Mouse (Mus musculus) heart, postnatal 4 days (tissue): ENCODE data around the gene Klhl11. TPM values are rescaled to one million over a fixed set of nuclear protein-coding genes. Genes with fewer than 3 reads are reported as not detected.

Source experiments
- microRNA-seq, 2 experiments: library from miRNA; unstranded; fragments of <30 nt; microRNA quantifications; one replicate each; pipeline ENCODE4 v1.2.0; 2021 to 2022
- total RNA-seq, 2 experiments: library from RNA; stranded (reverse); gene quantifications; 2 replicates each; pipeline ENCODE4 v1.2.3; 2021

Gene Klhl11
- total RNA-seq, 2 experiments from 2014 or later = 11.8 to 13.4 TPM

Small RNAs within 50 kb of the gene (microRNA-seq; reads per million reads assigned to microRNA genes)
- gene Gm27374 = 0 reads per million in 2 experiments
- 0.20 to 0.69 reads per million in 2 experiments for gene Mir7116

Other genes with a start within 250 kb of the Klhl11 start
- gene Krt16, start 223.8 kb downstream of the Klhl11 start, total RNA-seq = not detected
- gene Krt17, start 211.7 kb downstream of the Klhl11 start, total RNA-seq = under 1 TPM in 1 of 2 experiments, not detected in 1; 0.29 TPM
- gene Krt42, start 202.9 kb downstream of the Klhl11 start, total RNA-seq = not detected
- gene Eif1, start 152.9 kb downstream of the Klhl11 start, total RNA-seq = 1,000 to 10,000 TPM; 1,236 to 1,276 TPM
- not detected for gene Gast, start 138.3 kb downstream of the Klhl11 start, total RNA-seq
- 1 to 10 TPM; 3.1 to 4.1 TPM for gene Hap1, start 116.6 kb downstream of the Klhl11 start, total RNA-seq
- 100 to 1,000 TPM; 223 to 234 TPM for gene Jup, start 75.0 kb downstream of the Klhl11 start, total RNA-seq
- 10 to 100 TPM; 28.0 to 30.0 TPM for gene P3h4, start 57.9 kb downstream of the Klhl11 start, total RNA-seq
- 10 to 100 TPM; 68.8 to 76.1 TPM for gene Fkbp10, start 57.0 kb downstream of the Klhl11 start, total RNA-seq
- gene Nt5c3b, start 30.9 kb downstream of the Klhl11 start, total RNA-seq = 10 to 100 TPM; 52.3 to 55.3 TPM
- gene Klhl10, start 30.8 kb downstream of the Klhl11 start, total RNA-seq = under 1 TPM; 0.43 to 0.59 TPM
- gene Acly, start 55.3 kb upstream of the Klhl11 start, total RNA-seq = 10 to 100 TPM; 60.7 to 63.4 TPM
- under 1 TPM; 0.21 to 0.70 TPM for gene Ttc25, start 72.9 kb upstream of the Klhl11 start, total RNA-seq
- gene Cnp, start 102.2 kb upstream of the Klhl11 start, total RNA-seq = 1 to 10 TPM; 6.3 to 7.3 TPM
- gene Nkiras2, start 146.5 kb upstream of the Klhl11 start, total RNA-seq = 10 to 100 TPM; 53.7 to 57.7 TPM
- gene Dnajc7, start 147.4 kb upstream of the Klhl11 start, total RNA-seq = 100 to 1,000 TPM; 223 to 232 TPM
- under 1 TPM; 0.56 to 0.60 TPM for gene Zfp385c, start 219.7 kb upstream of the Klhl11 start, total RNA-seq
- gene Dhx58, start 231.5 kb upstream of the Klhl11 start, total RNA-seq = under 1 TPM; 0.62 to 0.83 TPM
- gene Kat2a, start 239.7 kb upstream of the Klhl11 start, total RNA-seq = 10 to 100 TPM; 17.5 to 18.0 TPM
- not detected for gene Hspb9, start 241.1 kb upstream of the Klhl11 start, total RNA-seq